Mouse (Mus musculus): ENCODE results near the gene Bcl11b.

The Bcl11b gene

DNA sequence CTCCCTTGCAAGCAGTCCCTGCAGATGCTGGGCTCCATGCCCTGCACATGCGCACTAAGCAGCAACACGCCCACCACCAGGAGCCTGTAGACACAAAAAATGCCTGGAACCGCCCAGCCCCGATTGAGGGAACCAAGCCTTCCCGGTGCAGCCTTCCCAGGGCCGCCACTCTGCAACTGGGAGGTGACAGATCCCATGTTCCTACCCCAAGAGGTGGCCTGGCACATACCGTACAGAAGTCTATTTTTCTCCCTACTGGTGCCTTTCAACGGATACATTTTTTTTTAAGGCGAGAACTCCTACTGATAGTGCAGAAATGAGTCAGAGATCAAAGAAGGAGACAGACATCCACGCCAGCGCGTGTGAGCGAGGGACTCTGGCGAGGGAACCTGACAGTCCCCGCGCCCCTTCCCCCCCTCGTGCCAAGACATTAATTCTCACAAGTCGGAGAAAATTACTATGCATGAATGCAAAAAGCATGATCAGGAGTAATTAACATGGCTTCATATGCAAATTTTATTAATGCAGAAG lies 33.5 kb downstream of the Bcl11b start:
- no peak for DNase-seq

GRCm38 (mm10) chr12:107969126-107969525 lies 34.3 kb downstream of the Bcl11b start:
- no peak for DNase-seq

DNA sequence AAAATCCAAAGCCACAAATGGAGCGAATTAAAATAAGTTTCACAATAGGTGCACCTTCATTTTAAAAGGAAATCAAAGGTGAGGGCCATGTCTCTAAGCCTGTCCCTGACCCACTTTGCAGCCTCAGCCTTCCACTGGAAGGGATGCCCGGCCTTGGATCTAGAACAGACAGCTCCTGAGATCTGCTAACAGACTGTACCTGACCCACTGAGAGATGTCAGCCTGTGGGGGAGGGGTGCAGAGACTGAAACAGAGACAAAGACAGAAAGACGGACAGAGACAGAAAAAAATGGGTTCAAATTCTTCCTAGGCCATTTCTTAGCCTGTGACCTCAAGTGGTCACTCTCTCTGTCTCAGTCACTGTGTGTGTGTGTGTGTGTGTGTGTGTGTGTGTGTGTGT lies 35.1 kb downstream of the Bcl11b start:
- DNase-seq, result no peak

DNA sequence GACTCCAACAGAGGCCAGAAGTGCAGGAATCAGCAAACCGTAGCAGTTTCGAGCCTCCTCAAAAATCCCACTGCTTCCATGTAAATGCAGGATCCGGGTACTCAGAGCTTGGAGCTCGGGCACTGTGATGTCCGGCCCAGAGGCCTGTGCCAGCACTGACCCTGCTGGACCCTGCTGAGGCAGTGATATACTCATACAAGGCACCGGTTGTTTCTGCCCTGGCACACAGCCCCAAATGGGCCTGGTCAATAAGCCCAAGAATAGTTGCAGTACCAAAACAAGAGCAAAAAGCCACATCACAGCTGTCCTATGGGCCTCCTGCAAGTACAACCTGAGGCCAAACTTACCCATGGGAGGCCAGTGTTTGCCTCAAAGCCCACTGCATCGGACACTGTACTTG lies 36.4 kb downstream of the Bcl11b start:
- DNase-seq, result no peak

DNA sequence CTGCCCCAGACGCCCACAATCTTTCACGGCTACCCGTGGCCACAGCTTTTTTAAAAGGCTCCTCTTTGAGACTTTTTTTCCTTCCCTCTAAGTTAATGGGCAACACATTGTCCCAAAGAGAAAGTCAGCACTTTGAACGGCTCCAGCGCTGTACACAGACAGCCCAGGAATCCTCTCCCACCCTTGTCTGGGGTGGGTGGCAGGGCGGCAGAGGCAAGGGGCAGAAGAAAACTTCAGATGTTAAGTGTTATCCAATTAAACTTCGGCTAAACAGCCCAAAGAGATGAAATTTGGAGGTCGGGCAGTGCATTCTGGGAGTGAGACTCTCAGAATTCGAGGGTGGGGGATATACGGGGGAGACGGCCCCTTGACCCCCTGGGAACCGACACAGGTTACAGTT lies 38.3 kb downstream of the Bcl11b start:
- DNase-seq, result no peak

DNA sequence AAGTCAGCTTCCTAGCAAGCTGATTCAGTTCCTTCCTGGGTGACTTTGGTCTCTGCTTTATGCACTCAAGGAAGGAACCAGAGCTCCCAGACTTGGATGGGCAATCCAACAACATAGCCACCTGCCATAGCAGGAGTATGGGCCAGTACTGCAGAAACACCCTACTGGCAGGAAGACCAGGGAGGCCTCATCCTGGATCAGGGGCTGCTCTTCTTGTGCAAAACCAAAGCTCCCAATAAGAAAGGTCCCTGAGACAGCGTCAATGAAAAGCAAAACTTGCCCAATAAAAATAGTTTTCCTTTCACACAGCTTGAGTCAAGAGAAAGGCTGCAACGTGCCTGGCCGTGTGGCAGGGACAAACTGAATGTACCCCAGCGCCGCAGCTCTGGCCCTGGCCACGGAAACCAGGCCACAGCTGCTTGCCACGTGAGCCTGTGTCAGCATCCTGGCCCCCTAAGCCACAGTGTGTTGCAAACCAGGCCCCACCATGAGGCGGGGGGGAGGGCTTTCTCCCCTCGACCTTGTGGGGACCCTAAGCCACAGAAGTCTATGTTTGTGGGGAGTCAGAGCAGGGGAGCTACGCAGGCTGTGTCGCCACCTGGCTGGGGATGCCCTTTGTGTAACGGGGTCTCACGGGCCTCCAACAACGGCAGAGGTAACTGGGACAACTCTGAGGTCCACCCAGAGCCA lies 38.9 kb downstream of the Bcl11b start:
- no peak for DNase-seq

DNA sequence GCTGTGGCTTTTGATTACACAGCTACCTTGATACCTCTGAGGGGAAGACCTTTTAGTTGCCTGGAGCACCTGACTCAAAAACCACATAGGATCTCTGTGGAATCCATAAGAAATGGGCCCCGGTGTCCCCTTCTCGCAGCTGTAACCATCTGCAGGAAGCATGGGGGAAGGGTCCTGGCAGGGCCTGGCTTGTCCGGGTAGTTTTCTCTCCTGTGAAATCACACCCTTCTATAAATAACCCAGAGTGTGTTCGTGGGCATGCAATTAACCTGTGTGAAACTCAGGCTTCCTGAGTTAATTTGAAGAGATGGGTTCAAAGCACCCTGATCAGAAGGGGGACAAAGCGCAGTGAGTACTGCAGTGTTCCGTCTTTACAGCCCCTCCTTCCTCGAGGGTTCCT lies 40.5 kb downstream of the Bcl11b start:
- DNase-seq, result no peak

DNA sequence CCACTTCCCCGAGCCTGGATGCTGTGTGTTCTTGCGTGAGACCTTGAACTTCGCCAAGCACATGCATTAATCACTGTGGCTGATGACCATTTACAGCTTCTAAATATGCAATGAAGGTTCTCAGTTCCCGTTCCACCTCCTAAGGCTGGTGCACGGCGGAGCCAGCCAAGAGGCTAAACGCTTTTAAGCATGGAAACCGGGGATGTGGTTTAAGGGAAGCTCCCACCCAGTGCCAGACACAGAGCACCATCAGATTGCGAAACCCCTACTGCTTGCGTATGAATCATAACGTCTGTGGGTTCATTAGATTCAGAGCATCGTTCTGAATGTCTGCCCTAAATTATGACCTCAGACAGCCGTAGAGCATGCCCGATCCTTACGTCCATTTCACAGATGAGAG lies 41.6 kb downstream of the Bcl11b start:
- DNase-seq, result no peak

GRCm38 (mm10) chr12:107960789-107961491 lies 42.5 kb downstream of the Bcl11b start:
- peak; percentile 74 for DNase-seq

- DNase-seq, result no peak
Observed at GRCm38 (mm10) chr12:107960365-107960764, 43.0 kb downstream of the Bcl11b start.

DNA sequence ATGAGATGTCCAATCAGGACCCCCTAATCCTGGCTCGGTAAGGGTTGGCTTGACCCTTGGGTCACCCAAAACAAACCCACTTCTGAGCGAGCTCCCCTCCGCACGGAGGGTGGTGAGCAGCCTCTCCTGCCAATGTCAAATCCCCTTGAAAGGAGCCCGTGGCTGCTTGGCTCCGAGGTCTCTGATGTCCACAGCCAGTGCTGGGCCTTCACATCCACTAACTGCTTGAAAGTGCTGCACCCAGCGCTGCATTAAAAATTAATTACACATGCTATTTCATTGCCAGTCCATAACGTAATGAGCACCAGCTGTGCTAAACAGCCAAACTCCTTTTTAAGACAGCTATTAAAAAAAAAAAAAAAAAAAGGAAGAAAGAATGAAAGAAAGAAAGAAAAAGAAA lies 43.5 kb downstream of the Bcl11b start:
- no peak for DNase-seq

DNA sequence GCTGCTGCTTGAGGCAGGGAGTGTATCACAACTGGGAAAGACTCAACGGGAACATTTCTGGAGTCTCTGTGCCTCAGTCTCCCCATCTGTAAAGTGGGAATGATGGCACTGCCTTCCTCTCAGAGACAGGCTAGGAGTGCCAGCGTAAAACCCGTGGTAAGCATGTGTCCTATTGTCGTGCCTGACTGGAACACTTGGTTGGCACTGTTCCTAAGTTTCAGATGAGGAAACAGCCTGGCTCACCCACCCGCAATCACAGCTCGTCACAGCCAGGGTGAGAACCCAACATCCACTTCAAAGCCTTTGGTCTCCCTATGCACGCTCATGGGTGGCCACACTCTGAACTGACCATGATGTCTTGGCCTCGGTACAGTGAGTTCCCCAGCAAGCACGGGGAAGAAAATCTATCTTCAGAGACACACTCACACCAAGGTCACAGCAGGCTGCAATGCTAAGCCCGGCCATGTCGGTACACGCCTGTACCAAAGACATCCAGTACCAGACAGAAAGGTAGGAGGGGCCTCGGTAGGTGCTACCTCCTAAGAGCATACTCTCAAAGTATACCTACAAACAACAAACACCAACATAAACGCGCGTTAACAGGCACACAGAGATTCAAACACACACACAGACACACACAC lies 50.2 kb downstream of the Bcl11b start:
- DNase-seq, result no peak

- peak; percentile 48 for DNase-seq
Observed at GRCm38 (mm10) chr12:107952318-107952724, 51.1 kb downstream of the Bcl11b start.

- no peak for DNase-seq
Observed at GRCm38 (mm10) chr12:107950667-107951179, 52.7 kb downstream of the Bcl11b start.

GRCm38 (mm10) chr12:107949416-107949815 lies 54.0 kb downstream of the Bcl11b start:
- DNase-seq, result no peak

DNA sequence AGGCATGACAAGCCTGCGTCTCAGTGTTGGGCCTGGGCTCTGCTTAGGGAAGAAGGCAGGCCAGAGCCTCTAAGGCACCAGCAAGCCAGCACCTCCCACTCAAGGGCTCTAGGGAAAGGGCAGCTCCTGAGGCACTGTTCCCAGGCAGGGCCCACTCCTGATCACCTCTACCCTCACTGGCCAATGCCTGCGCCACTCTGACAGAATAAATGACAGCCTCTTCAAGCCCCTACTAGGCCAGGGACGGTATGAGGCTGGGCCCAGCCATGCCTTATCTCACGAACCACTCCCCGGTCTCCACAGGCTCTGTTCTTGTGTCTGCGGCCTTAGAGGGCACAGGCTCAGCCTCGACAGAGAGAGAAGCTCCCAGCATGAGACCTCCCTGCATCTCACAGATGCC lies 61.3 kb downstream of the Bcl11b start:
- no peak for DNase-seq

DNA sequence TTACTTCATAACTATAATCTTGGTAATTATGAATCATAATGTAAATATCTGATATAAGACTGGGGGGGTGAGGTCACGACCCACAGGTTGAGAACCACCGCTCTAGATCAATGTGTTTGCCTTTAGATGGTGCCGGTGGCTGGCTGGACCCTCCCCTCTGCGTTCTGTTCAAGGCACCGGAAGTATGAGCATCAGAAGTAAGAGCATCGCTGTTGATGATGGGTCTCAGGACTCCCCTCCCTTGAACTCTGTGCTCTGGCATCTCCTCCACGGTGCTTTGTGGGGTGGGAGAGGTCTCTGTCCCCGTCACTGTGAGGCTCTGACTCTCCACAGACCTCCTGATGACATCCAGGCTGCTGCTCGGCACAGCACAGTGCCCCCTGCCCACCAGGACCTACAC lies 62.6 kb downstream of the Bcl11b start:
- DNase-seq, result no peak

DNA sequence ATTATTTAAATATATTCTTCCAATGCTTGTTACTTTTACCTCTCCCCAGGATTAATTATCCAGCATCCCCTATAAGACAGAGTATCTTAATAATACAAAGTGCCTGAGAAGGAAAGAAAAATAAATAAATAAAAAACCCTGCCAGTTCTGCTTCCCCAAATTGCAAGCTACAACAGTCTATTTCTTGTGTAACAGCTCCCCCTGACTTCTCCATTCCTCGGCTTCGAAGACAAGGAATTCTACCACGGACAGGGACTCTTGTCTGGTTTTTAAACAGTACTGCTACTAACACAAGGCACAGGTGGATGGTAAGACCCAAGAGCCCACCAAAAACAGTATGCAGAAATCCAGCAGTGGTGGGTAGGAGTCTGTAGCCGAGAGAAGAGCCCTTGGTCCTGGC lies 64.2 kb downstream of the Bcl11b start:
- no peak for DNase-seq

DNA sequence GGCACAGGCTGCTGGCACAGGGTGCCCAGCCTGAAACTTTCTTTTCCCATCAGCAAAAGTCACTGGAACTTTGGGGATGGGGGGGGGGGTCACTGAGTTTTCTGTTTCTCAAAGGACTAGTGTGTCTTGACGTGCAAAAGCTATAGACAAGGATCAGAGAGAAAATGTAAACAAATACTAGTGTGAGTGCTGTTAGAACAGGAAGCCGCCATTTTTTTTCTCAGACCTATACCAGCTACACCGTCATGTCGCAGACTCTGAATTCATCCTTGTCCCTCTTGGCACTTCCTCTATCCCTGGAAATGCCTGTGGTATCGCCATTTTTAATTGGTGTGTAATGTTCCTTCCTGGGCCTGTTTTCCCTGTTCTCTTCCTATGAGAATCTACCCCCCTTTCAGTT lies 66.4 kb downstream of the Bcl11b start:
- DNase-seq, result no peak

- no peak for DNase-seq
Observed at GRCm38 (mm10) chr12:107936406-107936805, 67.0 kb downstream of the Bcl11b start.

GRCm38 (mm10) chr12:107934831-107935437 lies 68.5 kb downstream of the Bcl11b start:
- DNase-seq, result peak; percentile 69

GRCm38 (mm10) chr12:107932140-107932539 lies 71.3 kb downstream of the Bcl11b start:
- DNase-seq, result no peak

DNA sequence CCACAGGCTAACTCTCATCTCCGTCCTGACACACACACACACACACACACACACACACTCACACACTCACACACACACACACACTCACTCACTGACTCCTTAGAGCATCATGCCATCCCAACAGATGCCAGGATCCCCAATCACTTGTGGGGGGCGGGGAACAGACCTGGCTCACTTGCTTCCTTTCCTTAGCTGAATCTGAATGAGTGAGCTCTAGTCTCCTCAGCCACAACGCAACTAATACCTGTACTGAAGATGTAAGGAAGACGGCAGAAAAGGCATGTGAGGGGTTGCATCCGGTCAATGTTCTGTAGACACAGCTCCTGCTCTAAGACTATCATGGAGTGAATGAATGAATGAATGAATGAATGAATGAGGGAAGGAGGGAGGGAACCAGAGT lies 71.9 kb downstream of the Bcl11b start:
- DNase-seq, result no peak

Data from kidney, adult 11 months (tissue).